Mouse (Mus musculus) midbrain, embryonic 12.5 days (tissue): ENCODE measurements around the gene Kng1. TPM values are rescaled to one million over a fixed set of nuclear protein-coding genes. Genes with fewer than 3 reads are reported as not detected.
"Not testable (repeated sequence)": the region's sequence is repeated elsewhere in the genome, so short reads cannot be mapped to it uniquely, and the experiment has no call there.

Experiments used
- ATAC-seq: fragments of 200-750 bp; cut with Nextera tagmentation; 2 replicates; pipeline ENCODE4 v1.8.0; 2017; ENCODE audit warnings: low read depth, moderate TSS enrichment, moderate library complexity; ENCODE audit not compliant: low FRiP score
- H3K27ac ChIP-seq: fragments of 300-500 bp; sonication (generic); replicated peaks from 2 replicates; pipeline ENCODE4 v1.5.1; 2016; ENCODE audit warnings: mild to moderate bottlenecking
- H3K27me3 ChIP-seq: fragments of 300-500 bp; sonication (generic); 2 replicates; pipeline ENCODE4 v1.6.1; 2016; ENCODE audit warnings: mild to moderate bottlenecking
- H3K36me3 ChIP-seq: fragments of 300-500 bp; sonication (generic); 2 replicates; pipeline ENCODE4 v1.6.1; 2016
- H3K4me1 ChIP-seq: fragments of 300-500 bp; sonication (generic); 2 replicates; pipeline ENCODE4 v1.6.1; 2016
- H3K4me2 ChIP-seq: fragments of 300-500 bp; sonication (generic); replicated peaks from 2 replicates; pipeline ENCODE4 v1.6.1; 2016; ENCODE audit warnings: mild to moderate bottlenecking, moderate library complexity
- H3K4me3 ChIP-seq: fragments of 300-500 bp; sonication (generic); 2 replicates; pipeline ENCODE4 v1.5.1; 2016; ENCODE audit warnings: mild to moderate bottlenecking
- H3K9ac ChIP-seq: fragments of 300-500 bp; sonication (generic); replicated peaks from 2 replicates; pipeline ENCODE4 v1.6.1; 2016; ENCODE audit warnings: mild to moderate bottlenecking, moderate library complexity
- H3K9me3 ChIP-seq: fragments of 300-500 bp; sonication (generic); 2 replicates; pipeline ENCODE4 v1.6.1; 2016; ENCODE audit warnings: mild to moderate bottlenecking
- WGBS: fragments of 180-500 bp; shearing (Covaris S2); methylation state at CpG from one replicate; pipeline ENCODE4 v1.1.7; 2016; 5-methylcytosine and 5-hydroxymethylcytosine counted together
- polyA plus RNA-seq: library from polyadenylated mRNA; unstranded; fragments of >200 nt; fragmentation: Nextera tagmentation; extraction: Ambion mirVana; gene quantifications from 2 replicates; pipeline ENCODE4 v1.2.1, GENCODE M21; 2016

Gene Kng1
- polyA plus RNA-seq, 1 experiment from 2014 or later = not detected

- 86% methylated on average over 8 of the region's 8 CpGs for WGBS
- not testable (repeated sequence) for H3K9ac ChIP-seq
Measured at GRCm38 (mm10) chr16:23097290-23098104, 39.8 kb downstream of the Kng1 start.

DNA sequence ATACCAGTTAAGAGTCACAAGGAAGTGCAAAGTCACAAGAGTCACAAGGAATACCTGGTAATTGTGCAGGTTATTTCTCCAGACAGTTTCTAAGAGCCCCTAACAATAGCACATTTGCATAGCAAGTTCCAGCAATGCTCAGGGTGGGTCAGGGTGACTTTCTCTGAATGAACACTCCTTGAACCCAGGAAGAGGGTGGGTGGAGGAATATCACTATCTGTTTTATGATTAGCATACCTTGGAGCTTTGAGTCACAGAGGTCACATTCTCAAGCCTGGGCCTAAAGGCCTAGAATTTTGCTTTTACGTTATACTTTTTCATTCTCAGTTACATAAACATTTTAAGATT, 40.4 kb downstream of the Kng1 start:
- H3K4me1 ChIP-seq = peaks cover 18% of the 10 kb centered on the region
- peaks cover 21% of the 10 kb centered on the region for H3K27me3 ChIP-seq
- H3K4me3 ChIP-seq, H3K27ac ChIP-seq, H3K4me2 ChIP-seq, H3K9ac ChIP-seq, H3K36me3 ChIP-seq, ATAC-seq, H3K9me3 ChIP-seq: not testable (repeated sequence)
- 95% methylated on average over 1 of the region's 1 CpGs for WGBS

More at GRCm38 (mm10) chr16:23097290-23098104, 39.8 kb downstream of the Kng1 start:
- not testable (repeated sequence) for H3K36me3 ChIP-seq, H3K4me3 ChIP-seq, H3K27ac ChIP-seq, H3K9me3 ChIP-seq, H3K4me2 ChIP-seq, ATAC-seq
- Histone ChIP-seq H3K4me1 (peaks cover 15% of the 10 kb centered on the region), H3K27me3 (peaks cover 16% of the 10 kb centered on the region)

DNA sequence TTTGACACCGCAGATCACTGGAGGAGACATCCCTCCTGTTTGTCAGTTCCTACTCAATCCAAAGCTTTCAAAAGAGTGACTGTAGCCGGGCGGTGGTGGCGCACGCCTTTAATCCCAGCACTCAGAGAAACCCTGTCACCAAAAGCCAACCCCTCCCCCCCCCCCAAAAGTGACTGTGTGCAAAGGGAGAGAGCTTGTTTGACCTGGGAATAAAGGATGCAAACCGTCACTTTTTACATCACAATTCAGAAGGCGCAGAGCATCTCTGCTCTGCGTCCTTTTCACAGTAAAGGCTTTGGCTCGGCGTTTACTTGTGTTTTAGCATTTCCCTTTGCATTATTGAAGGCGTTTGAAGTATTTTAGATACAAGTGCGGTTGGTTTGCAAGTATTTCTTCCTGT, 42.0 kb downstream of the Kng1 start:
- no peaks in the 10 kb centered on the region for H3K36me3 ChIP-seq
- no peak overlapping the region for H3K27ac ChIP-seq
- no peaks in the 10 kb centered on the region for H3K9me3 ChIP-seq
- peaks cover 18% of the 10 kb centered on the region for H3K4me1 ChIP-seq
- peak overlapping the region; percentile 31 for H3K4me3 ChIP-seq
- WGBS = 1% methylated on average over 12 of the region's 12 CpGs
- H3K27me3 ChIP-seq = peaks cover 29% of the 10 kb centered on the region
- peak overlapping the region; percentile 54 for H3K4me2 ChIP-seq
- 0 out of 2 replicates have a peak, but pooled peaks have one; percentile 23 for ATAC-seq
- H3K9ac ChIP-seq = peak overlapping the region; percentile 41

DNA sequence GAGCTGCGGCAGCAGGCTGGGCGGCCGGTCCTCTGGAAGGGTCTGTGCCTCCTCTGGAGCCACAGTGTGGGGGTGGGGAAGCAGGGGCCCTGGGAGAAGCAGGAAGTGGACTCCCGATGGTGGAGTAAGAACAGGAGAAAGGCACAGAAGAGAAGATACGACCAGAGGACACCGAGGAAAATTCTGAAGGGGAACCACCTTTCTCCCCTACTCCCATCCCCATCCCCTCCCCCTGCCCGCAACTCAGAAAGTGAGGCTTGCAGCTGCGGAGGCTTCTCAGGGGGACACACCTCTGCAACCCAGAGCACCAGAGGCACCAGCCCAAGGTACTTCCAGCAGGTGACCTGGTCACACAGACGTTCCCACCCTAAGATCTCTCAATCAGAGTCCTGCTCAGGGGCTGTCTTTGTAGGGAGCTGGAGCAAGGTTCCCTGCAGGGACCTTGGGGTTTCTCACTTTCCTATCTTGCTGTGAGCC, 42.5 kb downstream of the Kng1 start:
- Histone ChIP-seq H3K4me1 (peaks cover 18% of the 10 kb centered on the region), H3K27me3 (peaks cover 29% of the 10 kb centered on the region), H3K36me3 (no peaks in the 10 kb centered on the region), H3K4me3 (peak overlapping the region; percentile 31), H3K9ac (peak overlapping the region; percentile 41), H3K27ac (no peak overlapping the region), H3K4me2 (peak overlapping the region; percentile 54), H3K9me3 (no peaks in the 10 kb centered on the region)
- WGBS = 2% methylated on average over 8 of the region's 9 CpGs
- peak; percentile 76; the same call in 1 of the 2 replicates for ATAC-seq

GRCm38 (mm10) chr16:23100613-23101012, 42.9 kb downstream of the Kng1 start:
- no peaks in the 10 kb centered on the region for H3K9me3 ChIP-seq
- H3K4me2 ChIP-seq = peak overlapping the region; percentile 54
- H3K4me1 ChIP-seq = peaks cover 18% of the 10 kb centered on the region
- H3K27ac ChIP-seq = no peak overlapping the region
- 12% methylated on average over 10 of the region's 10 CpGs for WGBS
- peak overlapping the region; percentile 31 for H3K4me3 ChIP-seq
- peak overlapping the region; percentile 41; the same call in 1 of the 2 replicates for H3K9ac ChIP-seq
- no peaks in the 10 kb centered on the region for H3K36me3 ChIP-seq
- no peak for ATAC-seq
- peaks cover 29% of the 10 kb centered on the region for H3K27me3 ChIP-seq

DNA sequence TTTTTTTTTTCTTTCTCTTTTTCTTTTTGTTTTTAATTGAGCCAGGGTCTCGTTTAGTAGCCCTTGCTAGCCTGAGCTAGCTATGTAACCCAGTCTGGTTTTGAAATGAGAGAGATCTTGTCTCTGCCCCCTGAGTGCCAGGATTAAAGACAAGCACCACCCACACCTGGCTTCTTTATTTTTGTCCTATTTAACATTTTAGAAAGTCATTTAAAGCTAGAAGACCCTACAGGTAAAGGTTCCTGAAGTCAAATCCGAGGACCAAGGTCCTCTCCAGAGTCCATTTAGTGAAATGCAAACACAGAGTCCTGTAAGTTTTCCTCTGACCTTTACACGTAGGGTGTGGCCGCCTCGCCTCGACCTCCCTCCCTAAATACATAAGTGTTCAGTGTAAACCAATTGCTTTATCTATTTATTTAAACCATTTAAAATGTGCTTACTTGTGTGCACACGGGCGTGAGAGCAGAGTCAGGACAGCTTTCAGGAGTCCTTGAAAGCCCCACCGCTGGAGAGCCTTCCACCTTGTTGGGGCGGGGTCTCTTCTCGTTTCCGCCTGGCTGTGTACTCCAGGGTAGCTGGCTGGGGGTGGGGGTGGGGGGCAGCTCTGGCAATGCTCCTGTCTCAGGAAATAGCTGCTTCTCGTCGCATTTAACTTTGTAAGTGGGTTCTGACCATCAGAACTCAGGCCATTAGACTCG, 44.8 kb downstream of the Kng1 start:
- Histone ChIP-seq H3K9ac (0 out of 2 replicates have a peak overlapping the region, but pooled peaks have one; percentile 12), H3K4me2 (peak overlapping the region; percentile 45), H3K9me3 (no peaks in the 10 kb centered on the region), H3K4me1 (peaks cover 18% of the 10 kb centered on the region), H3K27ac (no peak overlapping the region), H3K4me3 (peak overlapping the region; percentile 18; the same call in 1 of the 2 replicates), H3K36me3 (no peaks in the 10 kb centered on the region), H3K27me3 (peaks cover 29% of the 10 kb centered on the region)
- WGBS = 14% methylated on average over 15 of the region's 15 CpGs
- no peak for ATAC-seq

GRCm38 (mm10) chr16:23103038-23103745, 45.5 kb downstream of the Kng1 start:
- Histone ChIP-seq H3K36me3 (no peaks in the 10 kb centered on the region), H3K4me1 (peaks cover 18% of the 10 kb centered on the region), H3K4me2 (peak overlapping the region; percentile 45), H3K27ac (no peak overlapping the region), H3K4me3 (0 out of 2 replicates have a peak overlapping the region, but pooled peaks have one; percentile 18), H3K9me3 (no peaks in the 10 kb centered on the region), H3K27me3 (peaks cover 29% of the 10 kb centered on the region), H3K9ac (0 out of 2 replicates have a peak overlapping the region, but pooled peaks have one; percentile 12)
- no peak for ATAC-seq
- WGBS = 42% methylated on average over 17 of the region's 17 CpGs

- no peak overlapping the region for H3K9ac ChIP-seq
- H3K27ac ChIP-seq = no peak overlapping the region
- peaks cover 19% of the 10 kb centered on the region for H3K4me1 ChIP-seq
- WGBS = 52% methylated on average over 2 of the region's 2 CpGs
- no peak overlapping the region for H3K4me3 ChIP-seq
- peaks cover 2% of the 10 kb centered on the region; the same call in 1 of the 2 replicates for H3K36me3 ChIP-seq
- H3K27me3 ChIP-seq = peaks cover 29% of the 10 kb centered on the region
- no peak for ATAC-seq
- no peak overlapping the region for H3K4me2 ChIP-seq
- H3K9me3 ChIP-seq = no peaks in the 10 kb centered on the region
Measured at GRCm38 (mm10) chr16:23103841-23104240, 46.2 kb downstream of the Kng1 start.

- Histone ChIP-seq H3K4me1 (peaks cover 21% of the 10 kb centered on the region), H3K9ac (no peak overlapping the region), H3K4me3 (no peak overlapping the region), H3K4me2 (no peak overlapping the region), H3K27me3 (peaks cover 16% of the 10 kb centered on the region), H3K9me3 (no peaks in the 10 kb centered on the region), H3K36me3 (peaks cover 18% of the 10 kb centered on the region), H3K27ac (no peak overlapping the region)
- 81% methylated on average over 7 of the region's 7 CpGs for WGBS
- no peak for ATAC-seq
Measured at GRCm38 (mm10) chr16:23106121-23106520, 48.5 kb downstream of the Kng1 start.

DNA sequence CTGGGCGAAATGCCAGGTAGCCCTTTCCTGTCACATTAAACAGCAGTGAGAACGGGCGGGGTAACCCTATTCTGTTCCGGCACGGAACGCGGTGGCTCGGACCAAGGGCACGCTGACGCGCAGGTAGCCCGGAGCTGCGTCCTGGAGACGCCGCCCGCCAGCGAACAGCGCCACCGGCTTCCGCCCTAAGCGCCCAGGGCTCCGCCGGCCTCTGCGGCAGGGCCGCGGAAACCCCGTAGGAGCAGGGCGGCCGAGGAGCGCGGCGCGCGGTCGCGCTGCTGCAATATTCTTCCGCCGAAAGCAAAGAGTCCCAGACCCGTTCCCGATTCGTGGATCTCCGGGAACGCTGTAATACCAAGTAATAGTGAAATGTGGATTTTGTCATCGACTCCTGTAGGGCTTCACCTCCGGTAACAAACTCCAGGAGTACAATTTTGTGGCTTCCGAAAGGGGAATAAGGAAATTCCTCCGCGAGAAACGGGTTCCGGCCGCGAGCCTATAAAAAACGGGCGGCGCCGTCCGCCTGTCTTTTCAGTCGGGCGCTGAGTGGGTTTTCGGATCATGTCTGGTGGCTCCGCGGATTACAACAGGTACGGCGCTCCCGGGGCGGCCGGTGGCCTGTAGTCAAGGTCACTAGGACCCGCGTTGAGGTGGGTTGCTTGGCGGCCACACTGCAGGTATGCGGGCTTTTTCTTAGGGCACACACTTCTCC, 49.7 kb downstream of the Kng1 start, which contains the start of gene Eif4a2:
Gene Eif4a2, plus strand, starts transcription at position 214 of the 712 bp plus-strand sequence.
- under 1% methylated on average over 71 of the region's 71 CpGs for WGBS
- peaks cover 31% of the 10 kb centered on the region for H3K36me3 ChIP-seq
- H3K9ac ChIP-seq = peak within 1 kb of the TSS; percentile 99
- no peaks in the 10 kb centered on the region for H3K9me3 ChIP-seq
- H3K4me3 ChIP-seq = peak within 1 kb of the TSS; percentile 91
- peak within 1 kb of the TSS; percentile 96 for H3K27ac ChIP-seq
- peak within 1 kb of the TSS; percentile 91 for H3K4me2 ChIP-seq
- H3K27me3 ChIP-seq = peaks cover 15% of the 10 kb centered on the region
- peaks cover 26% of the 10 kb centered on the region for H3K4me1 ChIP-seq
- ATAC-seq = peak; percentile 91
